Mouse (Mus musculus) myocyte (in vitro differentiated cells): ENCODE measurements around the gene Olfr1214. TPM values are rescaled to one million over a fixed set of nuclear protein-coding genes. Genes with fewer than 3 reads are reported as not detected.
"Not testable (repeated sequence)": the region's sequence is repeated elsewhere in the genome, so short reads cannot be mapped to it uniquely, and the experiment has no call there.

Experiments
- H3K27me3 ChIP-seq: one replicate; pipeline ENCODE4 v1.6.1; 2011; ENCODE audit not compliant: control insufficient read depth, insufficient read depth, insufficient read length
- H3K36me3 ChIP-seq: one replicate; pipeline ENCODE4 v1.6.1; 2011; ENCODE audit not compliant: control insufficient read depth, insufficient read depth
- H3K4me2 ChIP-seq: one replicate; pipeline ENCODE4 v1.6.1; 2011; ENCODE audit warnings: low read depth, control low read depth
- H3K4me3 ChIP-seq: one replicate; pipeline ENCODE4 v1.5.1; 2011; ENCODE audit warnings: mild to moderate bottlenecking, control low read depth, moderate library complexity
- H3K79me2 ChIP-seq: one replicate; pipeline ENCODE4 v1.6.1; 2011; ENCODE audit not compliant: control insufficient read depth, insufficient read depth
- H3ac ChIP-seq: one replicate; pipeline ENCODE4 v1.6.1; 2011; ENCODE audit not compliant: control insufficient read depth, insufficient read length
- CEBPB ChIP-seq: IDR thresholded peaks from 2 replicates; pipeline ENCODE4 v1.6.1; 2011; ENCODE audit warnings: mild to moderate bottlenecking, moderate library complexity; ENCODE audit not compliant: poor library complexity, insufficient read depth, severe bottlenecking
- E2F4 ChIP-seq: IDR thresholded peaks from one replicate; pipeline ENCODE4 v1.6.1; 2011; ENCODE audit warnings: mild to moderate bottlenecking, control low read depth, moderate library complexity; ENCODE audit not compliant: insufficient read depth
- MAX ChIP-seq: IDR thresholded peaks from one replicate; pipeline ENCODE4 v1.6.1; 2011; ENCODE audit warnings: low read depth, mild to moderate bottlenecking, control low read depth
- MYOD1 ChIP-seq, 3 experiments: IDR thresholded peaks; one replicate each; pipeline ENCODE4 v1.6.1; 2011; ENCODE audit warnings: control low read depth in 2 of 3, low read depth in 2 of 3, mild to moderate bottlenecking in 2 of 3, moderate library complexity in 1 of 3; ENCODE audit not compliant: insufficient read length in 2 of 3, control insufficient read depth in 1 of 3
- MYOG ChIP-seq, 3 experiments: IDR thresholded peaks; one replicate each; pipeline ENCODE4 v1.6.1; 2011; ENCODE audit warnings: control low read depth in 2 of 3, low read depth in 2 of 3, mild to moderate bottlenecking in 2 of 3; ENCODE audit not compliant: insufficient read length in 2 of 3, control insufficient read depth in 1 of 3, insufficient read depth in 1 of 3
- POLR2A ChIP-seq: IDR thresholded peaks from one replicate; pipeline ENCODE4 v1.6.1; 2011; ENCODE audit warnings: low read depth, mild to moderate bottlenecking, control low read depth, moderate library complexity; ENCODE audit not compliant: insufficient read length
- POLR2AphosphoS2 ChIP-seq: IDR thresholded peaks from one replicate; pipeline ENCODE4 v1.6.1; 2011; ENCODE audit warnings: low read depth, control low read depth; ENCODE audit not compliant: insufficient read length
- REST ChIP-seq: IDR thresholded peaks from one replicate; pipeline ENCODE4 v1.6.1; 2011; ENCODE audit warnings: mild to moderate bottlenecking, control low read depth, moderate library complexity; ENCODE audit not compliant: insufficient read depth, insufficient read length
- SRF ChIP-seq: IDR thresholded peaks from one replicate; pipeline ENCODE4 v1.6.1; 2011; ENCODE audit warnings: low read depth; ENCODE audit not compliant: control insufficient read depth, insufficient read length
- TCF12 ChIP-seq: IDR thresholded peaks from one replicate; pipeline ENCODE4 v1.6.1; 2011; ENCODE audit warnings: mild to moderate bottlenecking, control low read depth; ENCODE audit not compliant: poor library complexity, insufficient read depth, severe bottlenecking
- TCF3 ChIP-seq: IDR thresholded peaks from one replicate; pipeline ENCODE4 v1.6.1; 2011; ENCODE audit warnings: low read depth, control low read depth; ENCODE audit not compliant: insufficient read length
- USF1 ChIP-seq: IDR thresholded peaks from one replicate; pipeline ENCODE4 v1.6.1; 2011; ENCODE audit warnings: low read depth, mild to moderate bottlenecking, control low read depth, moderate library complexity
- polyA plus RNA-seq: library from polyadenylated mRNA; unstranded; fragments of >200 nt; fragmentation: generic; extraction: Trizol; gene quantifications from one replicate; pipeline ENCODE4 v1.2.1, GENCODE M21; 2012; ENCODE audit warnings: missing spikeins

The Olfr1214 gene
- not detected for polyA plus RNA-seq

DNA sequence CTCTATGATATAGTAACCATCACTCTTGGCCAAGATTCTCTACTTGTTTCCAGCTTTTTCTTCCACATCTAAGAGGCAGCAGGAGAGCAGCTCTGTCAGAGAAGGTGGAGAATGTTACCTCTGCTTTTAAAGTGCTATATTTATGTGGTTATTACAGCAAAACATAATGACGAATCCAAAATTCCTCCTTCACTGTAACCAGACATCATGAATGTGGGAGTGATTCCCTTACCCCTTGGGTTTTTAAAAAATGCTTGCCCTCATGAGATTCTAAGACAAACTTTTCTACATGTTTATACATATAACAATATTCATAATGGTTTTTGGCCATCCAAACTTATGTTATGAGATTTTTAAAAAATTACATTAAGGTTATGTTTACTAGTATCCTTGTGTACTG, at the start of gene Olfr1214:
Gene Olfr1214, minus strand, starts transcription at position 101 of the 400 bp plus-strand sequence.
- no peaks in the 10 kb centered on the region for H3K36me3 ChIP-seq
- TF ChIP-seq TCF12: no peak

DNA sequence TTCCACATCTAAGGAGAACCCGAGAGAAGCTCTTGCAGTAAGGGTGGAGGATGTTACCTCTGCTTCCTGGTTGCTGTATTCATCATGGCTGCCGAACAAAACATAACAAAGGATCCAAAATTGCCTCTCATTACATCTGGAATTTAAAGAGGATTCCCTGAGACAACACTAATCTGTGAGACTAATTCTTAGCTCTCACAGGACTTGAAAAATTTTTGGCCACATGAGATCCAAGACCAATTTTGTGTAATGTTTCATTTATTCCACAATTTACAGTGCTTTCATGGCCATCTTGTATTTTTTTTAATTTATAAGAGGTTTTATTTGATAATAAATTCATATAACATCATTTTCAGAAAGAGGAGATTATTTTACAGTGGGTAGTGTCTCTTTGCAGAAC, 39.5 kb upstream of the Olfr1214 start, which contains the start of gene Olfr1217:
Gene Olfr1217, minus strand, starts transcription at position 101 of the 400 bp plus-strand sequence.
- Histone ChIP-seq H3ac (no peak within 1 kb of the TSS), H3K36me3 (no peaks in the 10 kb centered on the region), H3K4me2 (no peak within 1 kb of the TSS), H3K27me3 (no peaks in the 10 kb centered on the region), H3K79me2 (no peaks in the 10 kb centered on the region), H3K4me3 (no peak within 1 kb of the TSS)
- TF ChIP-seq USF1 (no peak), CEBPB (no peak), POLR2AphosphoS2 (no peak), TCF3 (no peak), MYOG (IDR thresholded peaks at IDR 0.05; ENCODE audit: control insufficient read depth in 1 of 3, insufficient read depth in 1 of 3, insufficient read length in 2 of 3, low read depth in 2 of 3) (no peak), E2F4 (no peak)

More for the DNA sequence above, at the start of gene Olfr1214:
- no peaks in the 10 kb centered on the region for H3K79me2 ChIP-seq
- no peak within 1 kb of the TSS for H3ac ChIP-seq
- no peak within 1 kb of the TSS for H3K4me2 ChIP-seq
- H3K27me3 ChIP-seq: no peaks in the 10 kb centered on the region
- H3K4me3 ChIP-seq: no peak within 1 kb of the TSS

DNA sequence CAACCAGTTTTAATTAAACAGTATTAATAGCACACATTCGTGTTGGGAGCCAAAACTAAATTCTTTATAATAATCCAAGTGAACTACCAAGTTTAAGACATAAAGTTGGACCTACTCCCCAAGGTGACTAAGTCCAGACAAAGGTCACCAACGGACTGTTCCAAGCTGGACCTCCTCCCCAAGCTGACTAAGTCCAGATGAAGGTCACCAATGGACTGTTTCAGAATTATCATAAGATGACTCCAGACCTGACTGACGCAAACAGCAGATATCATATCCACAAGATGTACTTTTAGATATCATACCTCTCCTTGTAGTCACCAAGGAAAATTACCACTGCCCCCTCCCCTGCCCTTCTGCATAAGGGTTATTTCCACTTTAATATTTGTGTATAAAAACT, 29.0 kb upstream of the Olfr1214 start:
- not testable (repeated sequence) for H3K36me3 ChIP-seq, H3ac ChIP-seq, H3K4me3 ChIP-seq, H3K27me3 ChIP-seq, H3K79me2 ChIP-seq, H3K4me2 ChIP-seq

GRCm38 (mm10) chr2:89018240-89018639, 25.8 kb upstream of the Olfr1214 start, which contains the start of gene Olfr1216:
Gene Olfr1216, minus strand, starts transcription at chr2:89018340.
- H3K4me2 ChIP-seq: no peak within 1 kb of the TSS
- no peaks in the 10 kb centered on the region for H3K36me3 ChIP-seq
- H3K4me3 ChIP-seq: no peak within 1 kb of the TSS
- TF ChIP-seq CEBPB (no peak), TCF12 (no peak), MYOG (IDR thresholded peaks at IDR 0.05; ENCODE audit: control insufficient read depth in 1 of 3, insufficient read depth in 1 of 3, insufficient read length in 2 of 3, low read depth in 2 of 3) (no peak), SRF (no peak), TCF3 (no peak), MYOD1 (IDR thresholded peaks at IDR 0.05; ENCODE audit: control insufficient read depth in 1 of 3, insufficient read length in 2 of 3, low read depth in 2 of 3) (no peak), POLR2A (no peak), MAX (no peak), USF1 (no peak), POLR2AphosphoS2 (no peak), REST (no peak), E2F4 (no peak)
- H3ac ChIP-seq: no peak within 1 kb of the TSS
- H3K27me3 ChIP-seq: no peaks in the 10 kb centered on the region
- H3K79me2 ChIP-seq: no peaks in the 10 kb centered on the region

DNA sequence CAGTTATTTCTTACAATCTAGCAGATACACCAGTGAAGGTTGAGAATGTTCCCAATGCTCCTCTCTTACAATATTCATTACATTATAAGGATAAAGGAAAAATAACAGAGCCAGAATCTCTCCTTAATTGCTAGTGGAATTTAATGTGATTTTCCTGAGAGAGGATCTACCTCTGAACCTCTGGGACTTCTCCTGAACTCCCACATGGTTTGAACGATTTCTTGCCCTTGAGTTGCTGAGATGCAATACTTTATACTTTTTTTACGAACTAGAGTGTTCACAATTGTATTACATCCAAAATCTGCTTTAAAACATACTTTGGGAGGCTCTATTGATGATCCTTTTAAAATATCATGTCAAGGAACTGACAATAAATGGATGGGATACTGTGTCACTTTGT, 14.4 kb upstream of the Olfr1214 start, which contains the start of gene Olfr1215:
Gene Olfr1215, minus strand, starts transcription at position 101 of the 400 bp plus-strand sequence.
- no peaks in the 10 kb centered on the region for H3K36me3 ChIP-seq
- H3K4me2 ChIP-seq: no peak within 1 kb of the TSS
- no peak within 1 kb of the TSS for H3K4me3 ChIP-seq
- no peaks in the 10 kb centered on the region for H3K79me2 ChIP-seq
- no peaks in the 10 kb centered on the region for H3K27me3 ChIP-seq
- TF ChIP-seq E2F4: no peak
- no peak for TF ChIP-seq MAX
- TF ChIP-seq SRF: no peak
- TF ChIP-seq USF1: no peak
- no peak for TF ChIP-seq CEBPB
- no peak for TF ChIP-seq TCF12
- no peak for TF ChIP-seq REST
- no peak for TF ChIP-seq POLR2AphosphoS2
- TF ChIP-seq MYOG (IDR thresholded peaks at IDR 0.05; ENCODE audit: control insufficient read depth in 1 of 3, insufficient read depth in 1 of 3, insufficient read length in 2 of 3, low read depth in 2 of 3): no peak
- no peak for TF ChIP-seq TCF3
- TF ChIP-seq POLR2A: no peak
- no peak for TF ChIP-seq MYOD1 (IDR thresholded peaks at IDR 0.05; ENCODE audit: control insufficient read depth in 1 of 3, insufficient read length in 2 of 3, low read depth in 2 of 3)
- H3ac ChIP-seq: no peak within 1 kb of the TSS

- no peaks in the 10 kb centered on the region for H3K79me2 ChIP-seq
- H3ac ChIP-seq: no peak within 1 kb of the TSS
- H3K4me3 ChIP-seq: no peak within 1 kb of the TSS
- no peak within 1 kb of the TSS for H3K4me2 ChIP-seq
- no peak for TF ChIP-seq MYOG (IDR thresholded peaks at IDR 0.05; ENCODE audit: control insufficient read depth in 1 of 3, insufficient read depth in 1 of 3, insufficient read length in 2 of 3, low read depth in 2 of 3)
- no peak for TF ChIP-seq MYOD1 (IDR thresholded peaks at IDR 0.05; ENCODE audit: control insufficient read depth in 1 of 3, insufficient read length in 2 of 3, low read depth in 2 of 3)
- TF ChIP-seq CEBPB: no peak
- TF ChIP-seq SRF: no peak
- TF ChIP-seq TCF12: no peak
- TF ChIP-seq USF1: no peak
- no peak for TF ChIP-seq POLR2AphosphoS2
- no peak for TF ChIP-seq POLR2A
- no peak for TF ChIP-seq REST
- TF ChIP-seq MAX: no peak
- no peak for TF ChIP-seq TCF3
- TF ChIP-seq E2F4: no peak
- no peaks in the 10 kb centered on the region for H3K36me3 ChIP-seq
- no peaks in the 10 kb centered on the region for H3K27me3 ChIP-seq
Observed at GRCm38 (mm10) chr2:88980181-88980580, 12.3 kb downstream of the Olfr1214 start, which contains the start of gene Gm13762. Gene Gm13762, minus strand, starts transcription at chr2:88980281.
